Mouse (Mus musculus): ENCODE results near the gene Cd7. TPM values are rescaled to one million over a fixed set of nuclear protein-coding genes. Genes with fewer than 3 reads are reported as not detected.

Cd7 gene
- polyA plus RNA-seq, 1 experiment, result not detected

GRCm38 (mm10) chr11:121038366-121039240 lies 615 bp downstream of the Cd7 start:
- H3ac ChIP-seq (ENCODE audit: control insufficient read depth, insufficient read length, low read depth), result no peak overlapping the region
- H3K27me3 ChIP-seq (ENCODE audit: control insufficient read depth, insufficient read depth, insufficient read length), result peaks cover 37% of the 10 kb centered on the region
- H3K79me2 ChIP-seq (ENCODE audit: control insufficient read depth, insufficient read depth), result no peaks in the 10 kb centered on the region
- no peaks in the 10 kb centered on the region for H3K79me3 ChIP-seq (ENCODE audit: low read depth)
- H3K36me3 ChIP-seq (ENCODE audit: control insufficient read depth, insufficient read depth), result no peaks in the 10 kb centered on the region
- H3K4me3 ChIP-seq (ENCODE audit: insufficient read depth, poor library complexity, severe bottlenecking), result no peak overlapping the region
- TF ChIP-seq MYOD1 (IDR thresholded peaks at IDR 0.05; ENCODE audit: control insufficient read depth, insufficient read length, low read depth), result no peak
- no peak for TF ChIP-seq USF1 (IDR thresholded peaks at IDR 0.05; ENCODE audit: low read depth)
- TF ChIP-seq MYOG (IDR thresholded peaks at IDR 0.05; ENCODE audit: control insufficient read depth, extremely low read depth, insufficient read length), result no peak
- no peak for TF ChIP-seq FOSL1 (IDR thresholded peaks at IDR 0.05; ENCODE audit: insufficient read depth, low read length, poor library complexity, severe bottlenecking)
- no peak for TF ChIP-seq MAX (IDR thresholded peaks at IDR 0.05)
- no peak for TF ChIP-seq CTCF (IDR thresholded peaks at IDR 0.05; ENCODE audit: control insufficient read depth, insufficient read depth, insufficient read length)
- TF ChIP-seq CEBPB (IDR thresholded peaks at IDR 0.05; ENCODE audit: low read depth), result no peak

- H3K27me3 ChIP-seq (ENCODE audit: control insufficient read depth, insufficient read depth, insufficient read length), result peaks cover 53% of the 10 kb centered on the region
- H3K79me2 ChIP-seq (ENCODE audit: control insufficient read depth, insufficient read depth), result no peaks in the 10 kb centered on the region
- H3K79me3 ChIP-seq (ENCODE audit: low read depth), result no peaks in the 10 kb centered on the region
- no peak overlapping the region for H3K4me3 ChIP-seq (ENCODE audit: insufficient read depth, poor library complexity, severe bottlenecking)
- no peak overlapping the region for H3ac ChIP-seq (ENCODE audit: control insufficient read depth, insufficient read length, low read depth)
- H3K36me3 ChIP-seq (ENCODE audit: control insufficient read depth, insufficient read depth), result no peaks in the 10 kb centered on the region
- TF ChIP-seq MYOD1 (IDR thresholded peaks at IDR 0.05; ENCODE audit: control insufficient read depth, insufficient read length, low read depth) (no peak), MAX (IDR thresholded peaks at IDR 0.05) (no peak), MYOG (IDR thresholded peaks at IDR 0.05; ENCODE audit: control insufficient read depth, extremely low read depth, insufficient read length) (no peak)
These were observed 6.1 kb downstream of the Cd7 start for GRCm38 (mm10) chr11:121033118-121033517.

GRCm38 (mm10) chr11:121027259-121027658 lies 12.0 kb downstream of the Cd7 start:
- Histone ChIP-seq H3K4me3 (ENCODE audit: insufficient read depth, poor library complexity, severe bottlenecking) (no peak overlapping the region), H3K27me3 (ENCODE audit: control insufficient read depth, insufficient read depth, insufficient read length) (peaks cover 19% of the 10 kb centered on the region), H3K79me3 (ENCODE audit: low read depth) (no peaks in the 10 kb centered on the region), H3K36me3 (ENCODE audit: control insufficient read depth, insufficient read depth) (no peaks in the 10 kb centered on the region), H3K79me2 (ENCODE audit: control insufficient read depth, insufficient read depth) (no peaks in the 10 kb centered on the region), H3ac (ENCODE audit: control insufficient read depth, insufficient read length, low read depth) (no peak overlapping the region)
- TF ChIP-seq MYOG (IDR thresholded peaks at IDR 0.05; ENCODE audit: control insufficient read depth, extremely low read depth, insufficient read length) (no peak), CTCF (IDR thresholded peaks at IDR 0.05; ENCODE audit: control insufficient read depth, insufficient read depth, insufficient read length) (no peak)

GRCm38 (mm10) chr11:121024163-121024562 lies 15.1 kb downstream of the Cd7 start:
- H3K36me3 ChIP-seq (ENCODE audit: control insufficient read depth, insufficient read depth), result no peaks in the 10 kb centered on the region
- no peak overlapping the region for H3ac ChIP-seq (ENCODE audit: control insufficient read depth, insufficient read length, low read depth)
- H3K79me3 ChIP-seq (ENCODE audit: low read depth), result no peaks in the 10 kb centered on the region
- no peaks in the 10 kb centered on the region for H3K79me2 ChIP-seq (ENCODE audit: control insufficient read depth, insufficient read depth)
- peaks cover 13% of the 10 kb centered on the region for H3K27me3 ChIP-seq (ENCODE audit: control insufficient read depth, insufficient read depth, insufficient read length)
- TF ChIP-seq FOSL1 (IDR thresholded peaks at IDR 0.05; ENCODE audit: insufficient read depth, low read length, poor library complexity, severe bottlenecking), result no peak
- TF ChIP-seq CTCF (IDR thresholded peaks at IDR 0.05; ENCODE audit: control insufficient read depth, insufficient read depth, insufficient read length), result no peak
- no peak for TF ChIP-seq CEBPB (IDR thresholded peaks at IDR 0.05; ENCODE audit: low read depth)
- TF ChIP-seq USF1 (IDR thresholded peaks at IDR 0.05; ENCODE audit: low read depth), result no peak
- TF ChIP-seq MYOD1 (IDR thresholded peaks at IDR 0.05; ENCODE audit: control insufficient read depth, insufficient read length, low read depth), result no peak
- TF ChIP-seq MYOG (IDR thresholded peaks at IDR 0.05; ENCODE audit: control insufficient read depth, extremely low read depth, insufficient read length), result no peak
- TF ChIP-seq MAX (IDR thresholded peaks at IDR 0.05), result no peak
- H3K4me3 ChIP-seq (ENCODE audit: insufficient read depth, poor library complexity, severe bottlenecking), result no peak overlapping the region

- no peaks in the 10 kb centered on the region for H3K79me2 ChIP-seq (ENCODE audit: control insufficient read depth, insufficient read depth)
- H3K27me3 ChIP-seq (ENCODE audit: control insufficient read depth, insufficient read depth, insufficient read length), result peaks cover 7% of the 10 kb centered on the region
- no peaks in the 10 kb centered on the region for H3K36me3 ChIP-seq (ENCODE audit: control insufficient read depth, insufficient read depth)
- no peak overlapping the region for H3K4me3 ChIP-seq (ENCODE audit: insufficient read depth, poor library complexity, severe bottlenecking)
- TF ChIP-seq FOSL1 (IDR thresholded peaks at IDR 0.05; ENCODE audit: insufficient read depth, low read length, poor library complexity, severe bottlenecking), result no peak
- TF ChIP-seq MYOD1 (IDR thresholded peaks at IDR 0.05; ENCODE audit: control insufficient read depth, insufficient read length, low read depth), result no peak
- TF ChIP-seq MAX (IDR thresholded peaks at IDR 0.05), result no peak
- TF ChIP-seq USF1 (IDR thresholded peaks at IDR 0.05; ENCODE audit: low read depth), result no peak
- TF ChIP-seq MYOG (IDR thresholded peaks at IDR 0.05; ENCODE audit: control insufficient read depth, extremely low read depth, insufficient read length), result no peak
- no peak for TF ChIP-seq CEBPB (IDR thresholded peaks at IDR 0.05; ENCODE audit: low read depth)
- no peak for TF ChIP-seq CTCF (IDR thresholded peaks at IDR 0.05; ENCODE audit: control insufficient read depth, insufficient read depth, insufficient read length)
- H3K79me3 ChIP-seq (ENCODE audit: low read depth), result no peaks in the 10 kb centered on the region
- H3ac ChIP-seq (ENCODE audit: control insufficient read depth, insufficient read length, low read depth), result no peak overlapping the region
These were observed 19.7 kb downstream of the Cd7 start for GRCm38 (mm10) chr11:121019501-121019900.

GRCm38 (mm10) chr11:121017703-121018102 lies 21.5 kb downstream of the Cd7 start:
- Histone ChIP-seq H3K79me2 (ENCODE audit: control insufficient read depth, insufficient read depth) (no peaks in the 10 kb centered on the region), H3K36me3 (ENCODE audit: control insufficient read depth, insufficient read depth) (no peaks in the 10 kb centered on the region), H3K4me3 (ENCODE audit: insufficient read depth, poor library complexity, severe bottlenecking) (no peak overlapping the region), H3K79me3 (ENCODE audit: low read depth) (no peaks in the 10 kb centered on the region), H3ac (ENCODE audit: control insufficient read depth, insufficient read length, low read depth) (no peak overlapping the region), H3K27me3 (ENCODE audit: control insufficient read depth, insufficient read depth, insufficient read length) (peaks cover 6% of the 10 kb centered on the region)
- no peak for TF ChIP-seq MYOD1 (IDR thresholded peaks at IDR 0.05; ENCODE audit: control insufficient read depth, insufficient read length, low read depth)
- TF ChIP-seq CEBPB (IDR thresholded peaks at IDR 0.05; ENCODE audit: low read depth), result no peak
- TF ChIP-seq CTCF (IDR thresholded peaks at IDR 0.05; ENCODE audit: control insufficient read depth, insufficient read depth, insufficient read length), result peak; percentile 86
